Mouse (Mus musculus) urinary bladder, adult 2 months (tissue): ENCODE data around the gene Rasgrp4. TPM values are rescaled to one million over a fixed set of nuclear protein-coding genes. Genes with fewer than 3 reads are reported as not detected.

Experiments used
- DNase-seq: peaks from one replicate; pipeline ENCODE4 v3.0.0; 2022; ENCODE audit warnings: low spot score
- polyA plus RNA-seq: library from polyadenylated mRNA; depleted of rRNA; stranded (reverse); fragments of >200 nt; gene quantifications from 2 replicates; pipeline ENCODE4 v1.2.3, GENCODE M21; 2012

The Rasgrp4 gene
- polyA plus RNA-seq, 1 experiment: 6.7 TPM

DNA sequence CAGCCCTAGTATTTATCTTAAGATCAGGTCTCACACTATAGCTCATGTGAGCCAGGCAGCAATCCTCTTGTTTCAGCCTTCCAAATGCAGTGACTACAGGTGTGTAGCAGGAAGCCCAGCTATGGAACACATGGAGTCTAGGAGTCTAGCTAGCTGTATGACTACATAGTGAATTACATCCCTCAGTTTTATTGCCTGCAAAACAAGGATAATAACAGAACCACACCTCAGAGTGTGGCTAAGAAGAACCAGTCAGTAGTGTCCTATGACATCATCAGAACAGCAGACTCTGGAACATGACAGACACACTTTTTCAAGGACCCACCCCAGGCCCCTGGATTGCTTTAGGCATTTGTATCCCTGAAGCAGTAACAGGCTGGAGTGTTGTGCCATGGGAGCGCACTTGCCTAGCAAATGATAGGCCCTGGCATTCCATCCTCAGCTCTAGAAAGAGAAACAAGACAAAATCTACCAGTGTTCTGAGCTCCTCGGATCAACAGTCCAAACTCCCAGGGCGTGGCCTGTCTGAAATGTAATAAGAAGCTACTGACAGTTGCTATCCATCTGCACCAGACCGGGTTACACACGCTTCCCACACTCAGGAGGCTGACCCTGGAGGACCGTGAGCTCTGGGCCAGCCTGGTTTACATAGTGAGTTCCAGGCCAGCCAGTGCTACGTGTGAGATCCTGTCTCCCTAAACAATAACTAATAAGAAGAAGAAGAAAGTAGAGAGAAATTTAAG, 12.1 kb downstream of the Rasgrp4 start:
- DNase-seq: no peak

DNA sequence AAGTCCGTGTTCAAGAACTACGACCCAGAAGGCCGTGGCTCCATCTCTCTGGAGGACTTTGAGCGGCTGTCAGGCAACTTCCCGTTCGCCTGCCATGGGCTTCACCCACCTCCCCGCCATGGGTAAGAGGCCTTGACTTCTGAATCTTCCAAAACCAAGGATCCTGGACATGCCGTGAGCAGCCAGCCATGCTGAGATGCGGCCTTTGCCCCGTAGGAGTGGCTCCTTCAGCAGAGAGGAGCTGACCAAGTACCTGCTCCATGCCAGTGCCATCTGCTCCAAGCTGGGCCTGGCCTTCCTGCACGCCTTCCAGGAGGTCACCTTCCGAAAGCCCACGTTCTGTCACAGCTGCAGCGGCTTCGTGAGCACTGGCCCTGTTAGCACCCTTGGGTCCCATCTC, 14.1 kb downstream of the Rasgrp4 start:
- no peak for DNase-seq

DNA sequence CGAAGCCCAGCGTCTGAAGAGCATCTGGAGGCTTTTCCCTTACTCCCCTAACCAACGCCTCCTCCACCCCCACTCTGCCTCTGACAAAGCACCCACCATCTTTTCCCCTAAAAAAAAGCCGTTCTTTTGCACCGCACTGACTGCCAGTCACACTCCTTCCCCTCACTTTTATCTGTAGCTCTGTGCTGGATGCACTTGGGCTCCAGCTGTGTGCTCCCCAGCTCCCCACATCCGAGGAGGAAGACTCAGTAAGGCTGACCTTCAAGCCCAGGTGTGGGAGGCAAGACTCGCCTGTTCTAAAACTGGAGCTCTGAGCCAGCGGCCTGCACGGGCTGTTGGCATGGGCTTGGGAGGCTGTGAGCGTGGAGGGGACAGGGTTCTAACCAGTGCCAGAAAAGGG, 16.8 kb downstream of the Rasgrp4 start:
- DNase-seq: no peak

GRCm38 (mm10) chr7:29154018-29154720, 19.5 kb downstream of the Rasgrp4 start:
- no peak for DNase-seq

GRCm38 (mm10) chr7:29155196-29155837, 20.7 kb downstream of the Rasgrp4 start:
- peak; percentile 81 for DNase-seq

- DNase-seq: peak; percentile 71
Observed at GRCm38 (mm10) chr7:29155838-29156782, 21.5 kb downstream of the Rasgrp4 start, which contains the start of gene Fam98c. Gene Fam98c, minus strand, starts transcription at chr7:29156234.

DNA sequence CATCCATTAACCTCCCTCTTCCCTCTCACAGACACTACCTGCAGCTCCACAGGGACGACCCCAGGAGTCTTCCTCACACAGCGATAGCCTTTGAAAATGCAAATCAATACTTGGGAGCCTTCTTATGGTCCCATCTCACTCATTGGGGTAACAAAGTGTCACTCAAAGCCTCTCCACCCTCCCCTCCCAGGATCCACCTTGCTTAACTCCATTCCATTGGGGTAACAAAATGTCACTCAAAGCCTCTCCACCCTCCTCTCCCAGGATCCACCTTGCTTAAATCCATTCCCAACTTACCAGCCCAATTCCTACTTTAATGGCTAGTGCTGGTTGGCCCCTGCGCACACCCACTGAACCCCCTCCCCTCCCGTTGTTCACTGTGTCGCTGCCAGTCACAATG, 23.6 kb downstream of the Rasgrp4 start:
- DNase-seq: no peak

- DNase-seq: no peak
Observed at GRCm38 (mm10) chr7:29162294-29162693, 27.6 kb downstream of the Rasgrp4 start.

- DNase-seq: peak; percentile 29
Observed at GRCm38 (mm10) chr7:29162750-29163525, 28.3 kb downstream of the Rasgrp4 start.

DNA sequence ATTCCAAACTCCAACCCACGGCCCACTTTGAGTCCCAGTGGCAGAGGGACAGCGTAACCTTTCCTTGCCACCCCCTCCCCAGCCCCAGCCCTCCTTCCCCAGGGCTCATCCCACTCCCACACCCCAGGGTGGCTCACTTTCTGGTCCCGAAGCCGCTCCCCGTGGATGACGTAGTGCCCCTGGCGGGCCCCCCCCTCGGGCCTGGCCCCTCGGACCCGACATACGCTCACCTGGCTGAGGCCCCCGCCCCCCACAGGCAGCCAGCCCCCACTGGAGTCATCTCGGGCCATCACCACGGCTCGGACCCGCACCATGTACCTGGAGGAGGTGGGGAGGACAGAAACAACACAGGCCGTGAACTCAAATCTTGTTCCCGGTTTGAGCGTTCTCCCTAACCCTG, 33.0 kb downstream of the Rasgrp4 start:
- DNase-seq: no peak

DNA sequence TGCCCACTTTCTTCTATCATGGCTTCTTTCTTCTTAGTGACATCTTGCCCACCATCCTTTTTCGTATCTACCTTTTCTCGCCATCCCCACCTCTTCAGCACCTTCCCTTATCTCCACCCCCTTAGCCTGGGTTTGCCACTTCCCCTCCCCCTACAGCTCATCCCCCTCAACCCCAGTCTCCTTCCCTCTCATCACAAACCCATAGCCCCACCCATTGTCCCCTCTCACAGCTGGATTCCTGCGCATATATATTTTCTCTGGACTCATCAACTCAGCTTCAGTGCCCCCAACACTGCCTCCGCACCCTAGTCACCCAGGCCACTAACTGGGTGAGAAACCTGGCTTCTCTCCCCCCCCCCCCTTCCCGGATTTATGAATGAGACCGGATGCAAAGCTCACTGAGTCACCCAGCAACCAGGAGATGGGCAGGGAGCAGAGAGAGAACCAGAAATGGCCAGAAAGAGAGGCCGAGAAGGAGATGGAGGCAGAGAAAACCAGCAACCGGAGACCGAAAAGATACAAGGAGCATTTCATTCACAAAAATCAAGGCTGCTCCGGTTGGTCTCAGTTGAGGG, 33.6 kb downstream of the Rasgrp4 start:
- no peak for DNase-seq

DNA sequence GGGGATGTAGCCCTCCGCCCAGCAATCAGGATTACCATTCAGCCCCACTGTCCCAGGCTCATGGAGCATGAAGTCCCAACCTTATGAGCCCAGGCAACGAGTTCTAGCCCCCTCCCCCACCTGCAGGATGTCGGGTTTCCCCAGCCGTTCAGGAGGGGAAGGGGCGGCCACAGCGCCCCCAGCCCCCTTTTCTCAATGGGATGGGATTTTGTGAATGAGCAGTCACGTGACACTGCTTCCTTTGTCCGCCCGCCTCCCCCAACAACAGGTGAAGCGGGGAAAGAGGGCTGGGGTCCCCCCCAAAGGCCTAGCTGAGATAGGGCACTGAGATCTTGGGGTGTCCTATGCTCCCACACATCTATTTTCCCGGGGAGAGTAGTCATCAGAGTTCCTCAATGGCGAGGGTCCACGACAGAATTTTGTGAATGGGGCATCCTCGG, 34.2 kb downstream of the Rasgrp4 start:
- no peak for DNase-seq

- DNase-seq: peak; percentile 42
Observed at GRCm38 (mm10) chr7:29169231-29170065, 34.8 kb downstream of the Rasgrp4 start.

- peak; percentile 56 for DNase-seq
Observed at GRCm38 (mm10) chr7:29170066-29170754, 35.6 kb downstream of the Rasgrp4 start, which contains the start of the genes Ggn and Spred3. Gene Ggn, plus strand, starts transcription at chr7:29170210. Gene Spred3, minus strand, starts transcription at chr7:29170411.

DNA sequence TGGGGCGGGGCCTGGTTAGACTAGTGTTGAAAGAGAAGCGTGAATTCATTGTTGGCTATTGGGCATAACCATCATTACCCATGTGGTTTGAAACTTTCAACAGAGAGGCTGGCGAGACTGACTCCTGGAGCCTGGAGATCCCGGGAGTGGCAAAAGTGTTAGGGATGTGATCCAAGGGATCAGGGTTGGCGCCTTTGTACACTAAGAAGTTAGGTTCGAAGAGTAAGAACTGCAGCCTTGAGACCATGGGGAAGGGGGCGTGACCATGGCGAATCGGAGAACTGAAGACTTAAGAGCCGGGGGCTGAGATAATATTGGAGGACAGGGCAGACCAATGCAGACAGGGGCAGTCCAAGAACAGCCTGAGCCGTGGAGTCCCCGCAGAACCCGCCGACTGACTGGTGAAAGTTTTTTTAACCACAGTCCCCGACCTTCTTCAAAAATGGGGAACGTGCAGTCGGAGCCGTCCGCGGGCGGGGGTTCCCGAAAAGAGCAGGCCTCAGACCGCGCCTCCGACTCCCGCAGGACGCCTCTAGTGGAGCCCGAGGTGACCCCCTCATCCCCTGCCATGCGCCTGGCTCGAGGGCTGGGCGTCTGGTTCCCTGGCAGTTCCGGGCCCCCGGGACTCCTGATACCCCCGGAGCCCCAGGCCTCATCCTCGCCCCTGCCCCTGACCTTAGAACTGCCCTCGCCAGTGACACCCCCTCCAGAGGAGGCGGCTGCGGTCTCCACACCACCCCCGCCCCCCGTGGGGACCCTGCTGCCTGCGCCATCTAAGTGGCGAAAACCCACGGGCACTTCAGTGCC, 36.3 kb downstream of the Rasgrp4 start:
- DNase-seq: no peak

DNA sequence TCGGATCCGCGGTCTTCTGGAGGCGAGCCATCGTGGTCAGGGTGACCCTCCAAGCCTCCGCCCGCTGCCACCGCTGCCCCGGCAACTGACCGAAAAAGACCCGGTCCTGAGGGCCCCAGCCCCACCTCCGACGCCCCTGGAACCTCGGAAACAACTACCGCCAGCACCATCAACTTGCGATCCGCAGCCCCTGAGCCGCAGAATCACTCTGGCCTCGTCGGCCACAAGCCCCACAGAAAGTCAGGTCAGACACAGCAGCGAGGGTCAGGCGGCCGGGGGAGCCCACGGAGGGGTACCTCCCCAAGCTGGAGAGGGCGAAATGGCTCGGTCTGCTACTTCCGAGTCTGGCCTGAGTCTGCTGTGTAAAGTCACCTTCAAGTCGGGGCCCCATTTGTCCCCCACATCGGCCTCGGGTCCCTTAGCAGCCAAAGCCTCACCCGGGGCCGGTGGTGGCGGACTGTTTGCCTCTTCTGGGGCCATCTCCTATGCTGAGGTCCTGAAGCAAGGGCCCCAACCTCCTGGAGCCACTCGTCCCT, 37.0 kb downstream of the Rasgrp4 start:
- DNase-seq: no peak

GRCm38 (mm10) chr7:29172390-29173016, 37.9 kb downstream of the Rasgrp4 start:
- no peak for DNase-seq
